Mouse (Mus musculus): ENCODE measurements around the gene Ptgir.

DNA sequence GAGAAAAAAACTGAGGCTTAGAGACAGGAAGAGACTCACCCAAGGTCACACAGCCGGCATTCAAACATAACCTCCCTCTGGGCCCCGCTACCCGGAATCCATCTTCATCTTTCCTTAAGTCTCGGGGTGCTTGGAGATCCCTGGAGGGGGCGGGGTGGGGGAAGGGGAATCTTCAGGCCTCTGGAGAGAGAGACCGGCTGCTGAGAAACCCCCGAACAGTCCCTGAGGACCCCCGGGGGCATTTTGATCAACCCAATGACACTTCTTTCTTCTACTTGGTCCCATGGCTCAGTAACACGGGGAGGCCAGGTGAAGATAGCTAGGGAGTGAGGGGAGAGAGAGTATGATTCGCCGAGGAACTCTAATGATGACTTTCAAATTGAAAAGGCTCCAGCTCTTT, 30.3 kb upstream of the Ptgir start:
- TF ChIP-seq CTCF (IDR thresholded peaks at IDR 0.05) = no peak
- TF ChIP-seq POLR2A (IDR thresholded peaks at IDR 0.05; ENCODE audit: insufficient read depth, low read depth, low read length) = no peak

Data from heart, adult 2 months (tissue).